Mouse (Mus musculus) olfactory bulb, adult 2 months (tissue): ENCODE results near the gene Tenm3.

Experiments
- CTCF ChIP-seq: fragments of 200-500 bp; IDR thresholded peaks from 2 replicates; pipeline ENCODE4 v1.5.1; 2012; ENCODE audit warnings: low read depth, mild to moderate bottlenecking, low read length, moderate library complexity; ENCODE audit not compliant: insufficient read depth
- POLR2A ChIP-seq: fragments of 200-500 bp; IDR thresholded peaks from 2 replicates; pipeline ENCODE4 v1.6.1; 2012; ENCODE audit warnings: mild to moderate bottlenecking, low read depth, low read length, moderate library complexity; ENCODE audit not compliant: insufficient read depth

DNA sequence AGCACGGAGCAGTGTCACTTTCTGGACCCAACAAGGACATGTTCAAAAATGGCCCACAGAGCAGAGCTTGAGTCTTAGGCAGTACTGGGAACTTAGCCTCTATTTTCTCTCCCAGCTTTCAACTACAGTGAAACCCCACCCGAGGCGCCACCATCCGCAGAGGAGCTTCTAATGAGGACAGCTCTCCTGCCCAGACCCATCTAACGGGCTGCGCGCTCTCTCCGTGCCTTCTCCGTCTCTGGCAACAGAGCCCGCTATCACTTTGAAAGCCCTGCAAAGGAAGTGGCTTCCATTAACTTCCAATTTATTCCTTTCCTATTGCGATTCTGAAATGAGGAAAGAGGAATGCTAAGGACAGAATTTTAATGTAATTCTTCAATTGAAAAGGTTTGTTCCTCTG lies 569.2 kb downstream of the Tenm3 start:
- TF ChIP-seq CTCF: no peak
- TF ChIP-seq POLR2A: no peak
